Mouse (Mus musculus) limb, embryonic 15.5 days (tissue): Measurements from ENCODE around the gene Fut11. TPM values are rescaled to one million over a fixed set of nuclear protein-coding genes. Genes with fewer than 3 reads are reported as not detected.

Source experiments
- ATAC-seq: fragments of 200-750 bp; cut with Nextera tagmentation; 2 replicates; pipeline ENCODE4 v1.8.0; 2017; ENCODE audit warnings: low read depth, moderate TSS enrichment; ENCODE audit not compliant: insufficient number of reproducible peaks, low FRiP score, low TSS enrichment
- H3K27ac ChIP-seq: fragments of 300-500 bp; sonication (generic); 2 replicates; pipeline ENCODE4 v1.5.1; 2015; ENCODE audit warnings: moderate library complexity, mild to moderate bottlenecking, inconsistent platforms
- H3K27me3 ChIP-seq: fragments of 300-500 bp; sonication (generic); 2 replicates; pipeline ENCODE4 v1.6.1; 2015; ENCODE audit warnings: inconsistent platforms
- H3K36me3 ChIP-seq: fragments of 300-500 bp; sonication (generic); 2 replicates; pipeline ENCODE4 v1.6.1; 2015; ENCODE audit warnings: inconsistent platforms
- H3K4me1 ChIP-seq: fragments of 300-500 bp; sonication (generic); 2 replicates; pipeline ENCODE4 v1.6.1; 2015; ENCODE audit warnings: inconsistent platforms
- H3K4me2 ChIP-seq: fragments of 300-500 bp; sonication (generic); 2 replicates; pipeline ENCODE4 v1.6.1; 2015; ENCODE audit warnings: mild to moderate bottlenecking, inconsistent platforms
- H3K4me3 ChIP-seq: fragments of 300-500 bp; sonication (generic); 2 replicates; pipeline ENCODE4 v1.5.1; 2015; ENCODE audit warnings: mild to moderate bottlenecking, inconsistent platforms
- H3K9ac ChIP-seq: fragments of 300-500 bp; sonication (generic); 2 replicates; pipeline ENCODE4 v1.6.1; 2015; ENCODE audit warnings: inconsistent platforms
- H3K9me3 ChIP-seq: fragments of 300-500 bp; sonication (generic); 2 replicates; pipeline ENCODE4 v1.6.1; 2016; ENCODE audit warnings: inconsistent platforms
- WGBS: fragments of 180-500 bp; shearing (Covaris S2); methylation state at CpG from one replicate; pipeline ENCODE4 v1.1.7; 2015; 5-methylcytosine and 5-hydroxymethylcytosine counted together
- polyA plus RNA-seq: library from polyadenylated mRNA; unstranded; fragments of >200 nt; fragmentation: Nextera tagmentation; extraction: Ambion mirVana; gene quantifications from 2 replicates; pipeline ENCODE4 v1.2.1, GENCODE M21; 2015

Gene Fut11
- polyA plus RNA-seq, 1 experiment from 2014 or later = 31.9 TPM

DNA sequence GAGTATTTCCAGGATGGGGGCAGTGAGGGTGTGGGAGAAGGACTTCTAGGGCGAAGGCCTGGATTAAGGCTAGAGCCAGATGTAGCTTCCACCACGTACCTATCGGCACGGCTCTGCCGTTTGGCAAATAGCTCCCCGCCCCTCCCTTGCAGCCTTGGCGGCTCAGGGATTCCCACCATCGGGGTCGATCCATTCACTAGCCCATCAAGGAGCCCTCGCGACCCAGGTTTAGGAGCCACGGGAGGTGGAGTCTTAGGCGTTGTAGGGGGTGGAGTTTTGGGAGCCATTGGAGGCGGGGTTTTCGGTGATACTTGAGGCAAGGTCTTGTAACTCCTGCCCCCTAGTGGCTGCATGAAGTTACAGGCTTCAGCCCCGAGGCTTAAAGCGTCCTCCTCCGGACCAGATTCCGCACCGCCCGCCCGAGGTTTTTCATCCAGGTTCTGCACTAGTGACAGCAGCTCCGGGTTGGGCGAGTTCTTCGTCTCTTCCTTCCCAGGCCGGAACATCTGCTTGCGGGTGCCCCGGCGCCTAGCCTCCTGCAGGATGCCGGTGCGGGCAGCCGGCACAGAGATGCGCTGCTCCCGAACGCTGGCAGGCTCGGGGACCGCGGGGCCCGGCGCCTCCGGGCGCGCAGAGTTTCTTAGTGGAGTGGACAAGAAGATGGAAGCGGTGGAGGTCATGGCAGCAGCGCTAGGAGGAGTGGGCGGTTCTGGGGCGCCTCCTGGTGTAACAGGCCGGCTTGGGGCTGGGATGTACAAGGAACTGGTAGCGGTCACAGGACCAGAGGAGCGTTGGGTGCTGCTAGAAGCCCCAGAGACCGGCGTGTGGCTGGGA is 33.7 kb upstream of the Fut11 start:
- peak overlapping the region; percentile 73 for H3K4me3 ChIP-seq
- no peaks in the 10 kb centered on the region for H3K36me3 ChIP-seq
- peaks cover 33% of the 10 kb centered on the region for H3K4me1 ChIP-seq
- peak overlapping the region; percentile 89 for H3K4me2 ChIP-seq
- ATAC-seq = peak; percentile 76
- H3K9ac ChIP-seq = peak overlapping the region; percentile 80
- WGBS = 1% methylated on average over 51 of the region's 52 CpGs
- H3K9me3 ChIP-seq = no peaks in the 10 kb centered on the region
- H3K27ac ChIP-seq = peak overlapping the region; percentile 97
- H3K27me3 ChIP-seq = no peaks in the 10 kb centered on the region

GRCm38 (mm10) chr14:20661661-20662331 is 33.0 kb upstream of the Fut11 start:
- 11% methylated on average over 19 of the region's 19 CpGs for WGBS
- no peak; the same call in 1 of the 2 replicates for ATAC-seq
- H3K4me2 ChIP-seq = peak overlapping the region; percentile 89
- no peaks in the 10 kb centered on the region for H3K9me3 ChIP-seq
- no peaks in the 10 kb centered on the region for H3K27me3 ChIP-seq
- peak overlapping the region; percentile 97 for H3K27ac ChIP-seq
- H3K4me3 ChIP-seq = peak overlapping the region; percentile 73
- no peaks in the 10 kb centered on the region for H3K36me3 ChIP-seq
- peak overlapping the region; percentile 80 for H3K9ac ChIP-seq
- peaks cover 33% of the 10 kb centered on the region for H3K4me1 ChIP-seq

- Histone ChIP-seq H3K9ac (no peak overlapping the region), H3K27ac (peak overlapping the region; percentile 97)
- WGBS = 86% methylated on average over 3 of the region's 3 CpGs
Observed at GRCm38 (mm10) chr14:20662740-20663139, 32.0 kb upstream of the Fut11 start.

DNA sequence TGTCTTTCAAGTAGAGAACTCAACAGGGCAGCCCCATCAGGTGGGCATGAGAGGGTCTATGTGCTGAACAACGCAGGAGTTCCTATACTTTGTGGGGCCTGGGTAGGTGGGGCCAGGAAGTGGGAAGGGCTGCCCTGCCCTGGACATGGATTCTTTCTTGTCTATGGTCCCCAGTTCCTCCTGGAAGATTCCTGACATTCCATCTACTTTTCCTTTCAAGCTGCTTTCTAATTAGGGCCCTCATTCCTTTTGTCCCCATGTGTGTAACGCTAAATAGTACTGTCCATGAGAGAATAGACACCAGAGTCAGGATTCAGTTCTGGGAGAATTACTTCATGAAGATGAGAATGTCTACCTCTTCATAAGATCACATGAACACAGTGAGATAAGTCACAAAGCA is 31.2 kb upstream of the Fut11 start:
- no peaks in the 10 kb centered on the region for H3K9me3 ChIP-seq
- peak overlapping the region; percentile 73 for H3K4me3 ChIP-seq
- H3K27me3 ChIP-seq = no peaks in the 10 kb centered on the region
- peaks cover 33% of the 10 kb centered on the region for H3K4me1 ChIP-seq
- no peak overlapping the region for H3K9ac ChIP-seq
- H3K27ac ChIP-seq = peak overlapping the region; percentile 74
- no peaks in the 10 kb centered on the region for H3K36me3 ChIP-seq
- H3K4me2 ChIP-seq = no peak overlapping the region
- no peak for ATAC-seq
- WGBS = 64% methylated on average over 2 of the region's 2 CpGs

More at GRCm38 (mm10) chr14:20662740-20663139, 32.0 kb upstream of the Fut11 start:
- Histone ChIP-seq H3K36me3 (no peaks in the 10 kb centered on the region), H3K4me2 (0 out of 2 replicates have a peak overlapping the region, but pooled peaks have one; percentile 89), H3K4me3 (peak overlapping the region; percentile 73; the same call in 1 of the 2 replicates), H3K4me1 (peaks cover 33% of the 10 kb centered on the region), H3K9me3 (no peaks in the 10 kb centered on the region), H3K27me3 (no peaks in the 10 kb centered on the region)
- no peak for ATAC-seq

- ATAC-seq = peak; percentile 35; the same call in 1 of the 2 replicates
Observed at GRCm38 (mm10) chr14:20664436-20664835, 30.3 kb upstream of the Fut11 start.

GRCm38 (mm10) chr14:20667469-20667868 is 27.3 kb upstream of the Fut11 start:
- Histone ChIP-seq H3K4me2 (no peak overlapping the region), H3K4me1 (peaks cover 12% of the 10 kb centered on the region), H3K9me3 (no peaks in the 10 kb centered on the region), H3K36me3 (no peaks in the 10 kb centered on the region), H3K27ac (0 out of 2 replicates have a peak overlapping the region, but pooled peaks have one; percentile 11), H3K4me3 (no peak overlapping the region), H3K9ac (no peak overlapping the region), H3K27me3 (no peaks in the 10 kb centered on the region)
- 58% methylated on average over 1 of the region's 1 CpGs for WGBS
- no peak for ATAC-seq

More at GRCm38 (mm10) chr14:20664436-20664835, 30.3 kb upstream of the Fut11 start:
- Histone ChIP-seq H3K4me1 (peaks cover 33% of the 10 kb centered on the region), H3K9ac (no peak overlapping the region), H3K4me2 (no peak overlapping the region), H3K27me3 (no peaks in the 10 kb centered on the region), H3K36me3 (no peaks in the 10 kb centered on the region), H3K9me3 (no peaks in the 10 kb centered on the region), H3K27ac (peak overlapping the region; percentile 74), H3K4me3 (peak overlapping the region; percentile 73; the same call in 1 of the 2 replicates)
- WGBS = 32% methylated on average over 3 of the region's 3 CpGs

DNA sequence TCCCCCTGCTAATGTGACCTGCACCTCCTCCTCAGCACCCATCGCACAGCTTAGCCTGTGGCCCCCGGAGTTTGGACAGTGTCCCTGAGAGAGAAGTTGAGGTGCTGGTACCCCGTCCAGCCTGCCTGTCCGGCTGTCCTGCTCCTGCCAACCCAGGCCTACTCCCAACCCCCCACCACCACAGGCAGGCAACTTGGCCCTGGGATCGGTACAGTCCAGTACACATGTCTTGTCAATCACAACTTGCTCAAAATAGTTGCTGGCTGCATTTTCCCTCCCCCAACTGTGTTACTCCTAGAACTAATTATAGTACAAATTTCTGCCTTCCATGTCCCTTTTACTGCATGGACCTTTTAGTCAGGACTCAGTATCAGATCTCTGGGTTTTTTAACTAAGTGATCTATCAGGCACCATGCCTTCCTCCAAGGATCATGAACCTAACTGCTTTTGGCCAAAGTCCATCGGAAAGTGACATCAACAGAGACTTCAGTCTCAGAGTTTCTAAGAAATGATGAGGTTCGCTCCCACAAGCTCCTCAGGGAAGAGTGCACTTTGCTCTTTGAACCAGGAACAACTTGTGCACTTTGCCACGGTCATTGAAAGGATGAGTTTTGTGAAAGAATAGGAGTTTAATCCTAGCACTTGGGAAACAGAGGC is 26.5 kb upstream of the Fut11 start, which contains the start of gene Synpo2l:
Gene Synpo2l (minus strand): TSS at position 201 of the 657 bp plus-strand sequence.
- no peak for ATAC-seq

GRCm38 (mm10) chr14:20672990-20673389 is 21.8 kb upstream of the Fut11 start:
- WGBS = 96% methylated on average over 2 of the region's 2 CpGs
- no peak overlapping the region for H3K4me3 ChIP-seq
- H3K4me2 ChIP-seq = no peak overlapping the region

More for the DNA sequence above, 26.5 kb upstream of the Fut11 start, which contains the start of gene Synpo2l:
- H3K27me3 ChIP-seq = no peaks in the 10 kb centered on the region
- H3K4me1 ChIP-seq = peaks cover 10% of the 10 kb centered on the region
- H3K9me3 ChIP-seq = no peaks in the 10 kb centered on the region
- H3K4me2 ChIP-seq = no peak within 1 kb of the TSS
- H3K9ac ChIP-seq = no peak within 1 kb of the TSS
- H3K27ac ChIP-seq = 0 out of 2 replicates have a peak within 1 kb of the TSS, but pooled peaks have one; percentile 11
- H3K4me3 ChIP-seq = no peak within 1 kb of the TSS
- H3K36me3 ChIP-seq = no peaks in the 10 kb centered on the region
- WGBS = 76% methylated on average over 8 of the region's 8 CpGs

GRCm38 (mm10) chr14:20673735-20674063 is 21.1 kb upstream of the Fut11 start:
- 12% methylated on average over 13 of the region's 13 CpGs for WGBS
- Histone ChIP-seq H3K4me2 (peak overlapping the region; percentile 59), H3K4me3 (peak overlapping the region; percentile 82), H3K9me3 (no peaks in the 10 kb centered on the region), H3K4me1 (peaks cover 9% of the 10 kb centered on the region), H3K9ac (no peak overlapping the region), H3K36me3 (peaks cover 28% of the 10 kb centered on the region), H3K27me3 (no peaks in the 10 kb centered on the region), H3K27ac (peak overlapping the region; percentile 94)
- no peak for ATAC-seq

More at GRCm38 (mm10) chr14:20672990-20673389, 21.8 kb upstream of the Fut11 start:
- ATAC-seq = no peak
- H3K27ac ChIP-seq = no peak overlapping the region
- H3K9ac ChIP-seq = no peak overlapping the region
- peaks cover 9% of the 10 kb centered on the region for H3K4me1 ChIP-seq
- H3K36me3 ChIP-seq = peaks cover 21% of the 10 kb centered on the region
- no peaks in the 10 kb centered on the region for H3K9me3 ChIP-seq
- H3K27me3 ChIP-seq = no peaks in the 10 kb centered on the region

DNA sequence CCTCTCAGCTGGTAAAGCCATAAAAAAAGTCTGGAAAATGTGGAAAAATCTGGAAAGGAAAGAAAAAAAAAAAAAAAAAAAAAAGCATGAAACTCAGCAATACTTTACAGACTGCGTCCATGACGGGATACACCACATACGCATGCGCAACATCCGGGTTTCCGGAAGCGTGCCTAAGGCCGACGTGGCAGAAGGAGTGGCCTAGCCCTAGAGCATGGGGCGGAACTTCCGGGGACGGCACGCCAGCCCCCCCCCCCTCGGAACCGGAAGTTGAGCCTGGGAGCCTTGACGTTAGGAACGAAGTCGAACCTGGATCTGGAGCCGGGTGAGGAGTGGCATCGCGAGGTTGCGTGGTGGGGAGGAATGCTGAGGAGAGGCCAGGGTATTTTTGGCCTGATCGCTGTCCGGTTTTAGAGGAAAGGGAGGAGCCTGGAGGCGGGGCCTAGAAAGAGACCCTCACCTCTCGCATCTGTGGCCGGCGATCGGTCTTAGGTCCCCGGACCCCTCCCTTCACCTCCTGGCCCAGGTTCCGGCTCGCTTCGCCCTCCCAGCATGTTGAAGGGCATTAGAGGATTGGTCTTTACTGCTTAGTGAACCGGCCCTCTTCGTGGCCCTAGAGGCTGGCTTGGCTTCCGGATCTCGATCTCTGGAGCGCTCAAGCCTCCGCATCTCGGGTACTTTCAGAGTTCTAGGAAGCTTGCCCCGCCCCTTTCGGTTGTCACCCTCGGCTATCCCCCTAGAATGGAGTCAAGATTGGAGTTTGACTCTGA is 20.5 kb upstream of the Fut11 start, which contains the start of gene Sec24c:
Gene Sec24c (plus strand): TSS at position 245 of the 770 bp plus-strand sequence.
- ATAC-seq = peak; percentile 95
- Histone ChIP-seq H3K4me3 (peak within 1 kb of the TSS; percentile 82), H3K27me3 (no peaks in the 10 kb centered on the region), H3K9me3 (no peaks in the 10 kb centered on the region), H3K27ac (peak within 1 kb of the TSS; percentile 97), H3K36me3 (peaks cover 33% of the 10 kb centered on the region), H3K4me2 (peak within 1 kb of the TSS; percentile 59), H3K9ac (peak within 1 kb of the TSS; percentile 75), H3K4me1 (peaks cover 9% of the 10 kb centered on the region)
- under 1% methylated on average over 43 of the region's 43 CpGs for WGBS

DNA sequence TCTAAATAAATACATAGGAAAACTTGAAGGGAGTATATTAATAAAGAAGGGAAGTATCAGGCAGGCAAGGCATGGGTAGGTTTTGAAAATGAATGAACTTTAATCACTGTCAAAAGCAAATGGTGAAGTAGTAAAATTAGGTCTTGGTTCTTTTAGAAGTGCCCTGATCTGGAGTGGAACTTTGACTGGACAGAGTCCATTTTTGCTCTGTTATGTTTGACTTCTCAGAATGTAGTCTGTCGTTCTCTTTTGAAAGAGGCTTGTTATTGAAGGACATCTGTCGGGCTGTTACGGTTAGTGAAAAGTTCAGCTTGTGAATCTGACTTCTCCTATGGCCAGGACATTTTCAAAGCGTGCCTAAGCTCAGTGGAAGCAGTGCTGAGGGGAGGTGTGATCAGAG is 16.9 kb upstream of the Fut11 start:
- H3K4me1 ChIP-seq = peaks cover 9% of the 10 kb centered on the region
- ATAC-seq = no peak
- H3K4me2 ChIP-seq = no peak overlapping the region

More for the DNA sequence above, 16.9 kb upstream of the Fut11 start:
- WGBS = 94% methylated on average over 4 of the region's 4 CpGs
- H3K36me3 ChIP-seq = peaks cover 69% of the 10 kb centered on the region
- H3K27me3 ChIP-seq = no peaks in the 10 kb centered on the region
- H3K9me3 ChIP-seq = no peaks in the 10 kb centered on the region
- H3K9ac ChIP-seq = no peak overlapping the region
- no peak overlapping the region for H3K4me3 ChIP-seq
- no peak overlapping the region for H3K27ac ChIP-seq
